Mouse (Mus musculus) layer of hippocampus, adult 18-20 months (tissue): ENCODE measurements at regions not wholly inside any gene's neighbourhood (a gene's known extent, or its start where the extent isn't known, plus 50 kb on each side); places are given as distances from the start of the nearest gene placed in this dataset.

Source experiments
- DNase-seq, 2 experiments: peaks; one replicate each; pipeline ENCODE4 v3.0.0; 2022; ENCODE audit warnings: low spot score in 2 of 2

DNA sequence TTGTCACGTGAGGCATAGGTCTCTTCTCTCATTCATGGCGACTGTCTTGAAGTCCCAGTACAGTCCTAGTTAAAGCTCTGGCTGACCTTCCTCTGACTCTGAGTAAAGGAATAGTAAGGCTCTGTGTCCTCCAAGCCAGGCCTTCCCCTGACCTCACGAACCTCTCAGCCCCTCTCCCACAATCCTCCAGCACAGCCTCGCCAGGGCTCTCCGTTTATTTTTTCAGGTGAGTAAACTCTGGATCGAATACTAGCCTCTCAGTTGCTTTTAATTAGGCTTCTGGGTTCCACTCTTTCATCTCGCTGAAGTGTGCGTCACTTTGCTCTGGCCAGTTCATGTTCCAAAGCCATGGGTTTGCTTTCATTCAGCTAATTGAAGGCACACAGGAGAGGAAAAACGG lies 133.8 kb downstream of the Mylk4 start:
- DNase-seq: no peak

DNA sequence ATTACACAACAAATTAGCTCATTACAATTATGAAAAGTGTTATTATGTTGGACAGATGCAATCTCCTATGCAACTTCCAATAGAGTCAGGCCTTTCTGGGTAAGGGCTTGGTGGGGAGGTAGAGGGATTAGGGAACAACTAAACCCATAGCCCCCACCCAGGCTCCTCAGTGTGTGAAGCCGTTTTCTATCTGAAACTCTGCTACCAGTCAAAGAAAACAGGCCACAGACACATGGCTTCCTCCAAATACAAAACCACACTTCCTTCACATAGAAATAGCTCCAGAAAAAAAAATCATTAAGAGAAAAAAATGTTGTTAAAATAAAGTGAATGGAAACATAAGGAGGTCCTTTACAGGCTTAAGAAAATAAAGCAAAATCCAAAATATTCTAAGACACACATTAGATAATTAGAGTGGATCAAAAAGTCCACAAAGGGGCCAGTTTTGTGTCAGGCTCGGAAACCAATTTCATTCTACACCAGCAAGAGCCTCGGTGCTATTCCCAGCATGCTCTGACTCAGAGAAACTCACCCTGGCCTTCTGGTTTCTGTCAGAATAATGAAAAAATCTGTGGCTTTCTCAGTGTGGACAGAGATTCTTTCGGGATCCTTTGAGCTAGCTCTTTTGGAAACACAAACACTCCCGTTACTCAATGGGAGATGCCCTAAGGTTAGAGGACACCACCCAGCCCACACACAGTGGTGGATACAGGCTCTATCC lies 140.6 kb downstream of the Mylk4 start:
- no peak for DNase-seq

DNA sequence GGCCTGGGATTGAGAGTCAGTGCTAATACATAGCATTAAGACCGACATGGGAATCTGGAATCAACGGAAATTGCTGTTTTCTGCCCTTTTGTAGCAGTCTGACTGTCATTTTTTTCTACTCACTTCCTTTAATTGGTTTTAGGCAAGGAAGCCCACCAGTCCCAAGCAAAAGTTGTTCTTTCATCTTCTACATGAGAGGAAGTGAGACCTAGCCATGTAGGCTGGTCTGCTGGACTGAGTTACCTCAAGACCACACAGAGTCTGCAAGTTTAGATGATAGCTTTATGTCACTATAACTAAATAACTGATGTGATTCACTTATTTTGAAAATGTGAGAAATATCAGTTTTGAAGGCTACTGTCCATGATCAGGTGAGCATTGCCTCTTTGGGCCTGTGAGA lies 142.8 kb downstream of the Mylk4 start:
- no peak for DNase-seq

DNA sequence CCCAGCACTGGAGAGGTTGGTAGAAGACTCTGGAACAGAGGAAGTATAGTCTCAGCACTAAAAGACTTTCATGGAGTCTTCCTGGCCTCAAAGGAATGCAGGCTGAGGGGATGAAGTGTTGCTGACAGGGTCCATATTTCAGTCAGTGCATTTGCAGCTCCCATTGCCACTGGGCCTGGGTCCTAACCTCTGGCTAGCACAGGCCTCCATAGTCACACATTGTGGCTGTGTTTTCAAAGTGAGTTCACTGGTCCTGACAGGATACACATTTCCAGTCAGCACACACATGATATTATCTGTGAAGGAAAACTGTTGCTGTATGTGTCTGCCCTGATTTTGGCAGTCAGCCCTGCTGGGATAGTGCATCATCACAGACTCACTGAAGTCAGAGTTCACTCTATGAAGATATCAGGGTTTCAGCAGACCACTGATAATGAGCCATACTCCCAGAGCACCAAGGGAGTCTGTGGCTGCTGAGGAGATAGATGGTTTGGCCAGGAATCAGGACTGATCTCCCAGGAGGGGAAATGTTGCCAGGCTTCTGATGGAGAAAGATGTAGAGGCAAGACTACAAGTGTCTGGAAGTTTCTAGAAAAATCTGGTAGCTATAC lies 153.5 kb downstream of the Mylk4 start:
- no peak for DNase-seq

DNA sequence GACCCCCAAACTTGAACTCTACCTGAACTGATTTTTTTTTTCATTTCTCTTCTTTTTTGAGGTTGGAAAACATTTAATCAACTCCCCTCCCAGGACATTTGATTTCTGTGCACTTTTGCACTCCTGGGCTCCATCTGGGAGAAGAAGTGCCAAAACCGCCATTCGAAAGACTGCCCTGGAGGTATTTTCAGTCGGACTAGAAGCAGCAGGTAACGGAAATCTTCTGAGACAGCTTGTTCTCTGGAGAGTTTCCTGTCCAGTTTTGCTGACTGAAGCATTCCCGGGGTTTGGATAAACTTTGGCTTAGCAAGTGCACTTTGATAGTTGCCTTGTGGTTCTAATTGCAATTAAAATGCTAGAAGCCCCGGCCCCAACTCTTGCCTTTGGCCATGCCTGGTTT lies 169.8 kb downstream of the Mylk4 start:
- DNase-seq: no peak

DNA sequence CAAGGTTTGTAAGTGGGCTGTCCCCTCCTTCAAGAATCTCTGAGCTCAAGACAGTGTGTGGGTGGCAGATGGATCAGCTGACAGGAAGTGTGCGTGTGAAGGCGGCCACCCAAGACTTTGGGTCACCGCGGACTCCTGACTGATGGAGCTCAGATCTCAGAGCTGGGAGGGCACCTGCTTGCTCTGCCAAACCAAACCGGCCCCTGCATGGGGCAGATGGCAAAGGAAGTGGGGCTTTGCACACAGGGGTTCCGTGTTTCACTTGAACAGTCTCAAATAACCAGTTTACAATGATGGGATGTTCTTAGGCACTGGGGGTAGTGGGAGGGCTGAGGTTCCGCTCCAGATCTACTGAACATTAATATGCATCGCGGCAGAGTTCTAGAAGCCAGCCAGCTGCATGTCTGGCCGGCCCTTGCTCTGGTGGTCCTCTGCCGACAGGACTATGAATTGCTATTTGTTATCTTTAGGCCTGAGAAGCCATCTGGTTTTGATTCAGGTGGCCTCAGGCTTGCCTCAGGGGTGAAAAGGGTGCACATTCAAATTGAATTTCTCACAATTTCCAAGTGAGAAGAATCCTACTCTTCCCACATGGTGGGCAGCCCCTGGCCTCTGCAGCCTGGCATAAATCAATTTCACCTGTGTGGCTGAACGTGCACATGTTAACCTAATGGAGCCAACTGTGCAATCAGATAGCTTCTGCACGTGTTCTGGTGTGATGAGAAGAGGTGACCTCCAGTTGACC lies 172.0 kb downstream of the Mylk4 start:
- DNase-seq: no peak

DNA sequence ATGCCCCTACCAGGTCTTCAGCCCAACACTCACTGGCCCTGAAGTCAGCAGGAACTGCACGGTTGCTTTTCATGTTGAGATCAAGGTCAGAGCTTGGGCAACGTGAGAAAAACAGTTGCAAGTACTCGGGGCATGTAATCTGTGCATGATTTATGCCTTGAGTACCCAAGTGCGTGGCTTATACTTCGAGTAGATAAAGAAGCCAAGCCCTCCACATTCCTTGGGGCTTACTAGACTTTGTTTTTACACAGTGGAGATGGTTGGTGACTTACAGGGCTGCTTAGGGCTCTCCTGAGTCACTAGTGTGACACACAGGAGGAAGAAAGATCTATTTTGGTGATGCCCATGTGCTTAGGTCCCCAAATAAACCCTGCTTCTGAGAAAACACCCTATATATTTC lies 172.8 kb downstream of the Mylk4 start:
- DNase-seq: no peak

DNA sequence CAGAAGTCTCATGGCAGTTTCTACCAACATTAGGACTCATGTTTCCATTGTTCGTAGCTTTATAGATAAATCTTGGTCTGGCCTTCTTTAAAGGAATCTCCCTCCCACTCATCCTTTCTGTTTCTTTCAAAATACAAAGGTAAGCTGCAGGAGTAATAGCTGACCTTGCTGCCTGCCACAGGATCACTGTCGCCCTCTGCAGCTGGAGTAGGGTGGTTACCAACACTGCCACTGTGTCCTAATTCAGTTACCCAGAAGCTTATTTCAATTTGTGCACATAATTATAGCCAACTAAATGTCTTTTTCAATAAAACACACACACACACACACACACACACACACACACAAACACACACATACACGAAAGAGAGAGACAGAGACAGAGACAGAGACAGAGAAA lies 175.3 kb downstream of the Mylk4 start:
- no peak for DNase-seq

DNA sequence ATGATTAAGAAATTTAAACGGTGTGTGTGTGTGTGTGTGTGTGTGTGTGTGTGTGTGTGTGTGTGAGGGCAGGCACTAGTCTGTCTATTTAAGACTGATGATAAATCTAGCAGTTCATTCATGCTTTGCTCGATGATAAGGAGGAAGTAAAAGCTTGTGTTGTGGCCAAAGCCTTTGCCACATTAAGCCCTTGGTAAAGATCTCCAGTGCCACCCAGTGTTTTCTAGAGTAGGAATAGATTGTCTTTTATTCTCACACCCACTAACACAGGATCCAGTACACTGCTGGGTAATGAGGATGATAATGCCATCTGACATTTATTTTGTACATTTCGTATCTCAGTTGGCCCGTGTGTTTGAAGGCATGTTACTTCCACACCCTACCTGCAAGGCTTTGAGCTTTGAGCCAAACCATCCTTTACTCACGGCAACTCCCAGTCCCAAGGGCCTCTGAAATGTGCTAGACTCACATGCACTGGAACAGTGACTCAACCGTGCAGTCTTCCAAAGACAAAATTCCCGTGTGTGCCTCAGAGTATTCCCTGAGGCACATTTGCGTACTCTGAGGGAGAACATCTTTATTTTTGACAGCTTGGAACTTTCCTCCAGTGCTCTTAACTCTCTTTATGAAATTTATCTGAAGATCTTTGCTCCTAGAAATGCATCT lies 179.7 kb downstream of the Mylk4 start:
- no peak for DNase-seq

DNA sequence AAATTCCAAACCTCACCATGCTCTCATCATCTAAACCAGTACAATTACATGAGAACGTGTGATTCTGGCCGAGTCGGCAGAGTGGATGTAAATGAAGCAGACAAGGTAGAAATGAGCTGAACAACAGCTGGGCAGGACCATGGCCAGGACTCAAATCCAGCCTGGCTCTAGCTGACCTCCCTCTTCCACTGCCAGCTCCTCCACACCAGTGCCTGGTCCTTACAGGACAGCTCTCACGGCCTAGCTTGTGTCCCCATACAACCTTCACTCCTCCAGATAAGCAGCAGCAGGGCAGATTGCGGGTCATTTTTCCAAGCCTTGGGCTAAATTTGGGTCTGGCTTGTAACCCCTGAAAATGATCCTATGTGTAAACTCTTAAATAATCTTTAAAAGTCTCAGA lies 182.4 kb downstream of the Mylk4 start:
- DNase-seq: no peak

DNA sequence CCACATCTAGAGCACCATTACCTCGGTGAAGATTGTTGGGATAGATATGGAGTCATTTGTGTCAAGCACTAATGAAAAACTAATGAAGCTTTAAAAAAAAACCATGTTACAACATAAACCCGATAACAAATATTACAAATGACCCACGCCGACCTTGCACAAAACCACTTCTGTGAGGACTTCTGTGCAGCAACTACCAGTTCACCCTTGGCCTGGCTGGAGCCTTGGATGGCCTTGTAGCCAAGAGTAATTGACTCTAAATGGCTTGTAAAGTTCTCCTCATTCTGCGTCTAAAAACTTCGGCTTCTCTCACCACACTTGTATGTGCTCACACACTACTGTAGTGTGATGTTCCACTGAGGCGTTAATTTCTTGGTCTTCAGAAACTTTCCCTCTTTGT lies 190.1 kb downstream of the Mylk4 start:
- DNase-seq: no peak

DNA sequence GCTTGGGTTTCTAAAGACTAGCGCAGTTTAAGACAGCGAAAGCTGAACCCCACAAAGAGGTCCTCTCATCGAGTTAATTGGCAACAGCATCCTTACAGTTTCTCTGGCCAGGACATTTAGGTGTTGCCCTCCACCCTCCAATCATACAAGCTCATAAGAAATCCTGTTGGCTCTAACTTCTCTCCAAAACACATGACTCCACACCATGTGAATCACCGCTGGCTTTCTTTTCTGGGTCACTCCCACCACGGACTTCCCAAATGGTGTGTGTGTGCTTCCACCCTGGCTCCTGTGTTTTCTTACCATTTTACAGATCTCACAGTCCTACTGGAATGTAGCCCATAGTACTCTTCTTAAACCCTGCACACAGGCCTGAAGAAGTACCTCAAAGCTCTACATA lies 190.6 kb downstream of the Mylk4 start:
- DNase-seq: no peak

DNA sequence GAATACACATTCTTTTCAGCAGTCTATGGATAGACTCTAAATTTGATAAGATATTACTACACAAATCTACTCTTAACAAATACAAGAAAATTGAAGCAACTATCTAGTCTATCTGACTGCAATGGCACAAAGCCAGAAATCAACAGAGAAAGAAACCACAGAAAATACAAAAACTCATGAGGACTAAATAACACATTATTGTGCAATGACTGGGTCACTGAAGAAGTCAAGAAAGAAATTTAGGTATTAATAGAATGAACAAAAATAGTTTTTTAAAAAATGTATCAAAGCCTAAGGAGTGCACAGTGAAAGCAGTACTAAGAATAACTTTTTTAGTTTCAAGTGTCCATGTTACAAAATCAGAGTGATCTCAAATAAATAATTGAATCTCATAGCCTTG lies 202.2 kb downstream of the Mylk4 start:
- no peak for DNase-seq

DNA sequence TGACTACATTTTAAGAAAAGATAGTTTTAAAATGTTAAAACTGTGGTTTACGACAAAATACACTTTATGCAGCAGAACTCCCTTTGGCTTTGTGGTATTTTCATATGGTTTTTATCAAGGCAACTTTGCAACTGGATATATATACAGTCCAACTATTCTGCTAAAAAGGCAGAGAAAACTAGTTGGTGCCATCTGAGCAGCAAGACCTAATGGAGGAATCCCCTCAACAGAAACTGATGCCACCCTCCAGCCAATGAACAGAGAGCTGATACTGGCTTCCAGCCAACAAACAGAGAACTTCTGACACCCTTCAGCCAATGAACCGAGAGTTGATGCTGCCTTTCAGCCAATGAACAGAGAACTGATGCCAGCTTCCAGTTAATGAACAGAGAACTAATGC lies 215.9 kb downstream of the Mylk4 start:
- no peak for DNase-seq

DNA sequence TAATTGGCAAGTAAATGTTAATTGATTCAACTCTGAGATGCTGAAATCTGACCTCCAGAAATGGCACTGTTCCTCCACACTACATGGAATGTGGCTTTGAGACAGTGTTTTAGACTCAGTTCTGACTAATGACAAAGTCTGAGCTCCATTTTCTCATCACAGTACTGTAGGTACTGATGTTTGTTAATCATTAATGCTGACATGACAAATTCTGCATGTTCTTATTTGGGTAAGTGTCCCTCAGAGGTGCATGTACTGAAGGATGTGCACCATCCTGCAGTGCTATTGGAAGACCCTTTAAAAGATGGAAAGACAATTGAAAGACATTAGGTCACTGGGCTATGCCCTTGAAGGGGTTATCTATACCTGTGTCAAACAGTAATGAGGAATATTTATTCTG lies 222.1 kb upstream of the Gmds start:
- no peak for DNase-seq

DNA sequence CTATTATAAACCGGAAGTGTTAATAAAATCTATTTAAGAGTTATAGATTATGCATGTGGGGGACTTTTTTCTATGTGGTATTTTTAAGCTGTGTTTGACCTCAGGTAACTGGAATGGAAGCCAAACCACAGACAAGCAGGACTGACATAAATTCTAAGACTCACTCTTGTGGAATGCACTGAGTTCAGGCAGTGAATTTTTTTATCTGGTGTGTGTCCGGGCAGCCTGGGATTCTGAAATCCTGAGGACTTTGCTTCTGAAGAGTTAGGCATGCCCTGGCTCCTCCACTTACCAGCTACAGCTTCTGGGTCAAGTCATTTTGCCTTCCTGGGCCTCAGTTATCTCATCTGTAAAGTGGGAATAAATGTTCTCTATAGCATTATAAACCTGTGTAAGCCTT lies 217.9 kb upstream of the Gmds start:
- DNase-seq: no peak

DNA sequence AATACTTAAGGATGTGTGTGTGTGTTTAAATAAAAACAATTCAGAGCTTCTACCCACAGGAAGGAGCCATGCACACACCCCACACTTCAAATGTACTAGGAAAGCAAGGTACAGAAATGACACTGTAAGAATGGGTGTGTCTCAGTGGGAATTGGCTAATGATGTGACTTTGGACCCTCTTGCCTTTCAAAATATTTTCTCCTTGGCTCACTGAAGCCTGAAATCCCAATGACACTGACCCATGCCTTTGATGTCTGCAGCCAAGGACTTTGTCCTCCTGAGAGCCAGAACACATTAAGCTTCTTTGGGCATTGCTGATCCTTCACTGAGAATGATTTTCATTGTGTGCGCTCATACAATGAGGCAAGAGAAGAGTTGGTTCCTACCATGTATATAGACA lies 216.5 kb upstream of the Gmds start:
- no peak for DNase-seq

DNA sequence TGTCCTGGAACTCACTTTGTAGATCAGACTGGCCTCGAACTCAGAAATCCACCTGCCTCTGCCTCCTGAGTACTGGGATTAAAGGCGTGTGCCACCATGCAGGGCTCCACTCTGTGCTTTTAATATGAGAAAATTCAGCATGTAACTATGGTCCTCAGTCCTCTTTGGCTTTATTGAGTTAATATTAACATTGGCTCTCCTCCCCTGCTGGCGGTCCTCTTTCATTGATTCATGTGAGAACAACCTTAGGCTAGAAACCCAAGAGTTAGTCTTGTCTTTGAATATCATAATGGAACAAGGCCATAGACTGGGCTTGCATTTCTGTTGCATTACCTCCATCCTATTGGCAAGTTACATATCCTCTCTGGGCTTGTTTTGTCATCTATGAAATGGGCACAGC lies 216.1 kb upstream of the Gmds start:
- DNase-seq: no peak

DNA sequence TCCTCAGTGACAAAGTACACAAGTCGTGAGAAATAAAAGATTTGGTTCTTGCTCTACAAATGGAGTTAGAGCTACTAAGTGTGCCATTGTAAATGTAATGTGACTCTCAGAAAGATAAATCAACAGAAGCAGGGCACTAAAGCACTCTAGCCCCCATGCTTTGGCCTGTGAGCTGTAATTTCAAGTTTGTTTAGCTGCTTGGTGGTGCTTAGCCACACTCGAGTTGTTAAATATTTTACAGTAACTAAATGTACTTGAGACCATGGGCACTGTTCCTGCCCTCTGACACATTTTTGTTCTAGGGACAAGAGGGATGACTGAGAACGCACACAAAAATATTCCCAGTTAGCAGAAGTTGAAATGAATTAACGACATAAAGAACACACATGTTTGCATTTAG lies 214.6 kb upstream of the Gmds start:
- no peak for DNase-seq

DNA sequence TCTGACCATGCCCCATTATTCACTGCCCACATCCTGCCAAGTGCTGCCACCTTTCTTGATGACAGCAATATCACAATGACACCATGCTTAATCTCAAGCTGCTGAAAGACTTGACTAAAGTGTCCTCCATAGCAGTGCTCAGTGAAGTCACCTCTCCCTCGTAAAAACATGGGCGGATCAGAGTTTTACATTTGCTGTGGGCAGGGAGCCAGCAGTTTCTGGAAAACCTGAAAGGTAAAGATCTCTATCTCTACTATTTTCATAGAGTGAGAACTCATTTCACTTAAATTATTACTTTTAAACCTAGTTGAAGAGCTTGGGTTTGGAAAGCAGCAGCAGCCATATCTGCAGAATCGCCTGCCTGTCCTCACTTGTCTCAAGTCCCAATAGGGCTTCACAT lies 211.6 kb upstream of the Gmds start:
- DNase-seq: no peak

DNA sequence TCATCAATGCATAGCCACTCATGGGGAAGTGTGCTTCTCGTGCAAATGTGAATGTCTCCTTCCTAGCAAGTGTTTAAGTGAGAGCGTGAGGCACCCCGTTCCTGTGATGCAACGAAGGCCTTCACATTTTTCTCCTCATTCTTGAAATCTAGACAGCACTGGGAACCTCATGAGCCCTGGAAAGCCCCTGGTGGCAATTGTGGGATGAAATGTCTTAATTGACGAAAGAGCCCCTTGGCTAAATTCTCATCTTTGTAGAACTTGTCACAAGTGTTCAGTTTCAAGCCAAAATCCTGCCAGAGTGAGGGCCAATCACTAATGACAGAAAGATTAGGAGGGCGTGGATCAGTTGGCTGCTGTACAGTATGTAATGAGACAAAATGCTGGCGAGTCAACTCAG lies 208.6 kb upstream of the Gmds start:
- DNase-seq: no peak
